Mouse (Mus musculus) hindbrain, postnatal 0 days (tissue): ENCODE measurements around the gene C1qtnf7. TPM values are rescaled to one million over a fixed set of nuclear protein-coding genes. Genes with fewer than 3 reads are reported as not detected.

Experiments
- ATAC-seq: fragments of 200-750 bp; cut with Nextera tagmentation; 2 replicates; pipeline ENCODE4 v1.8.0; 2017; ENCODE audit warnings: mild to moderate bottlenecking, moderate TSS enrichment, moderate library complexity
- DNase-seq: peaks from one replicate; pipeline ENCODE4 v3.0.0-alpha.2; 2015; ENCODE audit warnings: low spot score
- H3K27ac ChIP-seq: fragments of 300-500 bp; sonication (generic); 2 replicates; pipeline ENCODE4 v1.5.1; 2014; ENCODE audit warnings: mild to moderate bottlenecking
- H3K27me3 ChIP-seq: fragments of 300-500 bp; sonication (generic); 2 replicates; pipeline ENCODE4 v1.6.1; 2014; ENCODE audit warnings: low read length, mixed read lengths; ENCODE audit not compliant: insufficient read depth
- H3K36me3 ChIP-seq: fragments of 300-500 bp; sonication (generic); 2 replicates; pipeline ENCODE4 v1.6.1; 2014; ENCODE audit warnings: low read length, mixed read lengths; ENCODE audit not compliant: insufficient read depth
- H3K4me1 ChIP-seq: fragments of 300-500 bp; sonication (generic); 2 replicates; pipeline ENCODE4 v1.6.1; 2014; ENCODE audit warnings: antibody characterized with exemption, low read length, mixed read lengths; ENCODE audit not compliant: insufficient read depth
- H3K4me2 ChIP-seq: fragments of 300-500 bp; sonication (generic); 2 replicates; pipeline ENCODE4 v1.6.1; 2014; ENCODE audit warnings: low read depth, mild to moderate bottlenecking, low read length, moderate library complexity, mixed read lengths
- H3K4me3 ChIP-seq: fragments of 300-500 bp; sonication (generic); 2 replicates; pipeline ENCODE4 v1.5.1; 2014; ENCODE audit warnings: low read length
- H3K9ac ChIP-seq: fragments of 300-500 bp; sonication (generic); replicated peaks from 2 replicates; pipeline ENCODE4 v1.6.1; 2014; ENCODE audit warnings: mild to moderate bottlenecking, low read length, moderate library complexity, mixed read lengths
- H3K9me3 ChIP-seq: fragments of 300-500 bp; sonication (generic); 2 replicates; pipeline ENCODE4 v1.6.1; 2016; ENCODE audit warnings: low read length, mixed read lengths
- CTCF ChIP-seq: IDR thresholded peaks from 2 replicates; pipeline ENCODE4 v1.5.1; 2016; ENCODE audit warnings: antibody characterized with exemption, control low read depth, low read depth
- WGBS: fragments of 180-500 bp; shearing (Covaris S2); extraction: QIAGEN DNeasy Blood & Tissue Kit; methylation state at CpG from one replicate; pipeline ENCODE4 v1.1.7; 2014; 5-methylcytosine and 5-hydroxymethylcytosine counted together
- polyA plus RNA-seq: library from polyadenylated mRNA; unstranded; fragments of >200 nt; fragmentation: Nextera tagmentation; extraction: Ambion mirVana; gene quantifications from 2 replicates; pipeline ENCODE4 v1.2.1, GENCODE M21; 2015
- total RNA-seq: library from RNA; depleted of rRNA; stranded (reverse); fragments of >200 nt; gene quantifications from 2 replicates; pipeline ENCODE4 v1.2.3, GENCODE M21; 2014

The C1qtnf7 gene
- total and polyA plus RNA-seq, 2 experiments from 2014 or later: 0.52 to 1.3 TPM

DNA sequence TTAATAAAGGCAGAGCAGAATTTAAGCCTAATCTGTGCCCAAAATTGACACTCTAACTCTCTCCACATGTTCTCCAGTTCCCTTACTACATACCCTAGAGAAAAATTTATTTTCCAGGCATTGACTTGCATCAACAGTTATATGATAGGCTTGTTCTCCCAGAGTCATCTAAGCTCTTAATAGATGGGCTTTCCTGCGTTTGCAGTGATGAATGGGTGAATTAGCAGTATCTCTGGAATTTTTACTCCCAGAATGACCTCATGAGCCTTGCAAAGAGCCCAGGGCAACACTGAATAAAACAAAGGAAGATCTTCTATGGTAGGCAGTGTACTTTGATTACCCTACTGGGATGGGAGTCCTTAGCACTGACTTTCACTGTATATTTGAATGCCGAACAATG, 33.5 kb upstream of the C1qtnf7 start:
- ATAC-seq: no peak
- TF ChIP-seq CTCF: no peak
- H3K4me1 ChIP-seq: no peaks in the 10 kb centered on the region
- no peak overlapping the region for H3K4me3 ChIP-seq
- H3K9ac ChIP-seq: no peak overlapping the region
- 71% methylated on average over 2 of the region's 2 CpGs for WGBS
- H3K27me3 ChIP-seq: no peaks in the 10 kb centered on the region
- H3K27ac ChIP-seq: no peak overlapping the region
- DNase-seq: no peak
- H3K9me3 ChIP-seq: no peaks in the 10 kb centered on the region
- H3K36me3 ChIP-seq: no peaks in the 10 kb centered on the region
- H3K4me2 ChIP-seq: no peak overlapping the region

DNA sequence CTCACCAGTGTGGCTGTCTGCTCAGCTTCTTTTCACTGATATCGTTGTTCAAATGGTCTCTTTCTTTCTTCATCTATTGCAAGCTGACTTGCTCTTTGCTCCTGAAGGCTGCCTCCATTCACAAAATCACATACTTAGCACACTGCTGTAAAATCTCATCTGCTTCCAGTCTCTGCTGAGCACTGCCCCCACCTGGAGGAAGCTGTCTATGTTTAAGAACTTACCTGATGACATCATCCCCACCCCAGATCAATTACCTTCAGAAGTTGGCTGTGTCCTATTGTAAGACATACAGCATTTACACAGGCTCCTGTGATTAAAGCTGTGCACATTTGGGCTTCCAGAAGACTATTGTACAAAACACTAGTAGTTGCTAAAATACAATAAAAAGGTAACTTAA, 13.5 kb upstream of the C1qtnf7 start:
- ATAC-seq (no peak), DNase-seq (peak; percentile 14)
- WGBS: 79% methylated on average over 1 of the region's 1 CpGs
- no peak overlapping the region for H3K4me3 ChIP-seq
- TF ChIP-seq CTCF: no peak
- no peaks in the 10 kb centered on the region for H3K9me3 ChIP-seq
- H3K27me3 ChIP-seq: no peaks in the 10 kb centered on the region
- no peak overlapping the region for H3K27ac ChIP-seq
- H3K9ac ChIP-seq: no peak overlapping the region
- no peaks in the 10 kb centered on the region for H3K4me1 ChIP-seq
- no peaks in the 10 kb centered on the region for H3K36me3 ChIP-seq
- H3K4me2 ChIP-seq: no peak overlapping the region

DNA sequence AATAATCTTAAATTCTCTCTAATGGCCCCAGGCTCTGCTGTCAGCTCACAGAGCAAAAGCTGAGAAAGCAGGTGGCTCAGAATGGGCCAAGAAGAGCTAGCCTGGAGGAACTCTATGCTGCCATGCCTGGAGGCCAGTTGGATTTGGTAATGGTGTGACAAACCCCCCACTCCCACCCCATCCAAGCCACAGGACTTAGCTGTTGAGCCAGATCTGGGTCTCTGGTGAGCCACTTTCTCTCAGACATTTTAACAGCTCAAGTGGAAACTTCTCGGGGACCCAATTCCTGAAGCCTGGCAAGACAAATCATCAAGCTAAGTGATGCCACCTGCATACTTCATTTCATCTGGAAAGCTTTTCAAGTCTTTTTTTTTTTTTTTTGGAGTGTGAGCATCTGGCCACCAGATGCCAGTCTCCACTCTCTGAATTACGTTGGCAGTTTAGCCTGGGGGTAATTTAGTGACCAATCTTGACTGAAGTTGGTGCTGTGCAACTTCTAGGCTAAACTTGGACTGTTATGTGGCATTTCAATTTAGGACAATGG, 11.0 kb upstream of the C1qtnf7 start:
- no peaks in the 10 kb centered on the region for H3K36me3 ChIP-seq
- no peak overlapping the region for H3K27ac ChIP-seq
- no peak overlapping the region for H3K4me2 ChIP-seq
- H3K9me3 ChIP-seq: no peaks in the 10 kb centered on the region
- no peaks in the 10 kb centered on the region for H3K4me1 ChIP-seq
- 60% methylated on average over 2 of the region's 2 CpGs for WGBS
- DNase-seq: no peak
- no peak overlapping the region for H3K4me3 ChIP-seq
- no peak for TF ChIP-seq CTCF
- H3K9ac ChIP-seq: no peak overlapping the region
- H3K27me3 ChIP-seq: no peaks in the 10 kb centered on the region
- ATAC-seq: no peak

DNA sequence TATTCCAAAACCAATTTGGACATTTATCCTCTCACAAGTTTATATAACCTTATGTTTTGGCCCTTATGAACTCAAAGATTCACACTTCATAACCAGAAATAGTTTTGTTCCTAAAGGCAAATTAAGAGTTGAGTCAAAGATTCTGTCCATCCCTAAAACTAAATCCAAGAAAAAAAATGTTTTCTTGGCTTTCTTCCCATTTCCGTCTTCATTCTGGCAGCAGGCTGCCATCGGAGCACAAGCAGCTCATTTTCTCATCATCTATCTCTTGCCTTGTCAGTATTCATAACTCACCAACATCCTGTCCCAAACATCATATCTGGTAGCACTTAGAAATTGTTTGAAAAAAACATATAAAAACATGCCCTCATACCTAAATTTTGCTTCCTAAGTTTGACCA, 6.9 kb upstream of the C1qtnf7 start:
- no peak overlapping the region for H3K9ac ChIP-seq
- H3K4me2 ChIP-seq: no peak overlapping the region
- no peaks in the 10 kb centered on the region for H3K36me3 ChIP-seq
- no peaks in the 10 kb centered on the region for H3K9me3 ChIP-seq
- DNase-seq (no peak), ATAC-seq (no peak)
- H3K27ac ChIP-seq: no peak overlapping the region
- H3K4me3 ChIP-seq: no peak overlapping the region
- TF ChIP-seq CTCF: no peak
- no peaks in the 10 kb centered on the region for H3K27me3 ChIP-seq
- WGBS: 34% methylated on average over 2 of the region's 2 CpGs
- H3K4me1 ChIP-seq: no peaks in the 10 kb centered on the region

DNA sequence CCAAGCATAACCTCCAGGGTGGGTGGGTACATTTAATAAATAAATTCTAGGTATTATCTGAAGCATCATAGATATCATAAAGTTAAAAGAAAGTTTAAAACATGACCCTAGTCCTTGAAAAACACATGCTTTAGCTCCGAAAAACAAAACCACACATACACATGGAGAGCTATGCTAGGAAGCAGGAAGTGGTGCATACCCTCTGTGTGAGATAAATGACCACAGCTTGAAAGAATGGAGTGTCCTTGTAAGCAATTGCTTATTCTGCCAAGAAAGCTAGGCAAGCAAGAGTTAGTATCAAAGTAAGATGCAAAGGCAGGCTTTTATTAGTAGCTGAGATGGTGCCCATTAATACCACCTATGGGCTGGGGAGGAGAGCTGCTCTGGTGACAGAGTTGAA, 6.4 kb upstream of the C1qtnf7 start:
- WGBS: 77% methylated on average over 1 of the region's 1 CpGs
- no peak for TF ChIP-seq CTCF

DNA sequence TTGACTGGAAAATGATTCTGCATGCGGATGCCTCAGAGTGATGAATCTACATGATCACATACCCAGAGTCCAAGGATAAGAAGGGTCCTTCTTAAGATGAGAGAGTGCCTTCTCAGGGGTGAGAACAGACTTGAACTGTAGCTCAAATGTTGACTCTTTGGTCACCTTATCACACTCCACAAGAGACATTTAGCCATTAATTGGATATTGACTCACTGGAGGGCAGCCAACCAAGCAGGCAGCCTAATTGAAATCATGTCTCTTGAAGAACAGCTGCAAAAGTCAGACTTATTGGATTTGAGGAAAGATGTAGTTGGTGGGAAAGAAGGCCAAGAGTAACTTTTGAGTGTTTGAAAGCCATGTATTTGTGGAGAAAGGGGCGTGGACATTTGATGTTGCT, 4.2 kb upstream of the C1qtnf7 start:
- Histone ChIP-seq H3K9me3 (no peaks in the 10 kb centered on the region), H3K36me3 (no peaks in the 10 kb centered on the region), H3K27me3 (no peaks in the 10 kb centered on the region), H3K4me1 (no peaks in the 10 kb centered on the region), H3K27ac (no peak overlapping the region), H3K9ac (no peak overlapping the region), H3K4me2 (no peak overlapping the region), H3K4me3 (no peak overlapping the region)
- 85% methylated on average over 2 of the region's 2 CpGs for WGBS
- ATAC-seq (no peak), DNase-seq (no peak)
- no peak for TF ChIP-seq CTCF

More for the DNA sequence above, 6.4 kb upstream of the C1qtnf7 start:
- H3K9me3 ChIP-seq: no peaks in the 10 kb centered on the region
- H3K27me3 ChIP-seq: no peaks in the 10 kb centered on the region
- H3K36me3 ChIP-seq: no peaks in the 10 kb centered on the region
- no peak overlapping the region for H3K4me3 ChIP-seq
- DNase-seq (no peak), ATAC-seq (no peak)
- no peak overlapping the region for H3K27ac ChIP-seq
- no peak overlapping the region for H3K4me2 ChIP-seq
- no peaks in the 10 kb centered on the region for H3K4me1 ChIP-seq
- no peak overlapping the region for H3K9ac ChIP-seq

DNA sequence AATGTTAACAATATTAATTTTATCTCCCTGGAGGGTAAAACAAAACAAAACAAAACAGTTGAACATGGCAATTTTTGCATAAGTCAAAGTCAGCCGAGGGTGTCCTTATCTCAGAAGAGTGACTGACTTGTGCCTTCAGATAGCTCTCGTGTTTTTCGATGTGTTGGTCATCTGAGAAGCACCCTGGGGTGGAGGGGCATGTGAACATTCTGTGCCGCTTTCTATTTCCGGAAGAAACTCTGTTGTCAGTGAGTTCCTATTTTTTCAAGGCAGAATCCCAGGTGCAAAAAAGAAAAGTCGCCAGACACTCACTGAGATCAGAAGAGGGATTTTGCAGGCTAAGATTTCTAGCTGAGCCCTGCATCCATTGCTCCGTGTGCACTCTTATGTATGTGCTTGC, 1.2 kb downstream of the C1qtnf7 start:
- no peak for TF ChIP-seq CTCF
- no peaks in the 10 kb centered on the region for H3K36me3 ChIP-seq
- 82% methylated on average over 7 of the region's 7 CpGs for WGBS
- no peak overlapping the region for H3K9ac ChIP-seq
- H3K4me1 ChIP-seq: no peaks in the 10 kb centered on the region
- DNase-seq (no peak), ATAC-seq (no peak)
- no peak overlapping the region for H3K4me2 ChIP-seq
- no peaks in the 10 kb centered on the region for H3K9me3 ChIP-seq
- H3K27me3 ChIP-seq: no peaks in the 10 kb centered on the region
- H3K4me3 ChIP-seq: no peak overlapping the region
- H3K27ac ChIP-seq: no peak overlapping the region
